Mouse (Mus musculus): Measurements from ENCODE around the gene Btbd19.

DNA sequence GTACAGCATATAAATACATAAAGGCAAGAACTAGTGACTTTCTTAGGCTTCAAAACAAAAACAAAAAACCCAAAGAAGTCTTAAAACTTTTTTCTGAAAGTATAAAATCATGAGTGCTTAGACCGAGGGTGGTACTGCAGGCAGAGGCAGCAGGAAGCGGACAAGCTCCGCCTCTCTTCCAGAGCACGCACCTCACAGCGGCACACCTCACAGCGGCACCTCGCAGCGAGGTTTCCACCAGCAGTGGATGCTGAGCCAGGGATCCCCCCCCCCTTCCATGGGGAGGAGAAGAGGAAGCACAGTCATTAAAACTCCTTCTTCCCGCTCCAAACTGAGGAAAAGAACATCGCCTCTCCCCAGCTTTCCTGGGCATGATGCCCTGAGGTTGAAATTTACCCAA, 34.1 kb upstream of the Btbd19 start:
- TF ChIP-seq CTCF (IDR thresholded peaks at IDR 0.05; ENCODE audit: control insufficient read depth, insufficient read depth, insufficient read length) (no peak), MYOD1 (IDR thresholded peaks at IDR 0.05; ENCODE audit: control insufficient read depth, insufficient read length, low read depth) (no peak)

Data from C2C12 (cell line).